Mouse (Mus musculus) G1E (cell line): Measurements from ENCODE around the gene Sipa1l3. TPM values are rescaled to one million over a fixed set of nuclear protein-coding genes. Genes with fewer than 3 reads are reported as not detected.

Experiments
- ATAC-seq: 2 replicates; pipeline ENCODE4 v1.8.0; 2016; ENCODE audit warnings: mild to moderate bottlenecking; ENCODE audit not compliant: insufficient number of reproducible peaks, poor library complexity, low FRiP score, severe bottlenecking; ENCODE audit errors: extremely low read depth
- DNase-seq: peaks from one replicate; pipeline ENCODE4 v3.0.0; 2012; ENCODE audit warnings: low spot score
- H3K27me3 ChIP-seq: 2 replicates; pipeline ENCODE4 v1.6.1; 2012; ENCODE audit warnings: mild to moderate bottlenecking, low read length, inconsistent platforms; ENCODE audit not compliant: insufficient read depth
- H3K36me3 ChIP-seq: replicated peaks from 2 replicates; pipeline ENCODE3; 2012; ENCODE audit warnings: mild to moderate bottlenecking, inconsistent platforms
- H3K4me1 ChIP-seq: 2 replicates; pipeline ENCODE4 v1.6.1; 2012; ENCODE audit warnings: low read depth, low read length, inconsistent platforms, mixed read lengths; ENCODE audit not compliant: insufficient read depth
- H3K4me3 ChIP-seq: 2 replicates; pipeline ENCODE4 v1.5.1; 2012; ENCODE audit warnings: low read depth, mild to moderate bottlenecking, inconsistent platforms, low read length, moderate library complexity, mixed read lengths
- H3K9me3 ChIP-seq: replicated peaks from 2 replicates; pipeline ENCODE4 v1.6.1; 2012; ENCODE audit warnings: inconsistent platforms
- CTCF ChIP-seq: IDR thresholded peaks from 2 replicates; pipeline ENCODE4 v1.5.1; 2012; ENCODE audit warnings: low read depth, low read length, inconsistent platforms, mixed read lengths
- GATA1 ChIP-seq: IDR thresholded peaks from 2 replicates; pipeline ENCODE4 v1.6.1; 2012; ENCODE audit warnings: borderline replicate concordance, low read length, inconsistent platforms, mixed read lengths
- GATA2 ChIP-seq: IDR thresholded peaks from 2 replicates; pipeline ENCODE4 v1.6.1; 2012; ENCODE audit warnings: low read depth, low read length, inconsistent platforms, borderline replicate concordance
- POLR2AphosphoS5 ChIP-seq: IDR thresholded peaks from 2 replicates; pipeline ENCODE4 v1.6.1; 2012; ENCODE audit warnings: low read depth, low read length, inconsistent platforms; ENCODE audit not compliant: insufficient replicate concordance
- TAL1 ChIP-seq: conservative IDR thresholded peaks from 2 replicates; pipeline ENCODE4 v1.6.1; 2012; ENCODE audit warnings: low read depth, low read length, inconsistent platforms, mixed read lengths
- polyA plus RNA-seq: library from polyadenylated mRNA; stranded (reverse); fragments of >175 nt; gene quantifications from 2 replicates; pipeline ENCODE4 v1.2.3, GENCODE M21; 2012
- total RNA-seq, 2 experiments: library from RNA; stranded (forward) in 1 of 2; stranded (reverse) in 1 of 2; fragments of 200-1000 nt in 1 of 2; fragments of >200 nt in 1 of 2; fragmentation: Nextera tagmentation in 1 of 2; gene quantifications; 2 replicates each; pipeline ENCODE4 v1.2.3; 2014 to 2017

Gene Sipa1l3
- total and polyA plus RNA-seq, 3 experiments, result 5.8 to 107 (median 49.6) TPM

GRCm38 (mm10) chr7:29361497-29361896 lies 156.9 kb downstream of the Sipa1l3 start:
- TF ChIP-seq POLR2AphosphoS5, result no peak
- Histone ChIP-seq H3K4me3 (no peak overlapping the region), H3K4me1 (peaks cover 4% of the 10 kb centered on the region; the same call in 1 of the 2 replicates), H3K9me3 (no peaks in the 10 kb centered on the region), H3K36me3 (peaks cover 80% of the 10 kb centered on the region), H3K27me3 (no peaks in the 10 kb centered on the region)
- ATAC-seq (no peak), DNase-seq (no peak)

DNA sequence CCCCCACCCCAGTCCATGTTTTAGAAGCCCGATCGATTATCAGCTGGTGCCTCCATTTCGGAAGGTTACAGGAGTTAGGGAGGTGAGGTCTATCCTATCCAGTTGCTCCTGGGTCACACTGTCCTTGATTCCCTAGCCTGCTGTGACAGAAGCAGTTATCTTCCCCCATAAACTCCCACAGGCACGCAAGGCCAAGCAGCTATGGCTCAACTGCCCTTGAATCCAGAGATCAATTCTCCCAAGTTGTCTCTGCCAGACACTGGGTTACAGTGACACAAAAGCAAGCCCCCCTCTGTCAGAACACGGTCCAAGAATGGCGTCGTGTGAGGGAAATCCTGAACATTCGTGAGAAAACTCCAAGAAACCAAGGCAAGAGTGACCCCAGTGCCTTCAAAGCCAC lies 163.0 kb downstream of the Sipa1l3 start:
- Histone ChIP-seq H3K4me1 (no peaks in the 10 kb centered on the region; the same call in 1 of the 2 replicates), H3K27me3 (no peaks in the 10 kb centered on the region)

DNA sequence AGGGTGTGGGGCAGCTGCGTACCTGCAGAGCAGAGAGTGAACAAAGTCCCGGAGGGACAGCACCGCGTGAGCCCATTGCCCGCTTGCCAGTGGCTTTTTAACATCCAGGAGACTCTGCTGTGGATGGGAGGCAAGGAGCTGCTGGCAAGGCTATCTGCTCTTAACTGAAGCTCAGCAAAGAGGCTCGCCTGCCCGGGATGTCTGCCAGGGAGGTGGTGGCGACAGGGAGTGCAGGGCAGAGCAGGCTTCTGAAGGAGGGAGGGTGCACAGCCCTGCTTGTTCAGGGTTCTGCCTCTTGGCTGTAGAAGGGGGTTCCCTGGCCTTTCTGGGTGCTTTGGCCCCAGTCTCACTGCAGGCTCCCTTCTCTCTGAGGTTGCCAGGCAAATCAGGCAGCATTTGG lies 164.3 kb downstream of the Sipa1l3 start:
- TF ChIP-seq TAL1, result no peak
- TF ChIP-seq GATA2, result no peak
- TF ChIP-seq POLR2AphosphoS5, result no peak
- TF ChIP-seq CTCF, result no peak
- TF ChIP-seq GATA1, result no peak

More for the DNA sequence above, 163.0 kb downstream of the Sipa1l3 start:
- Histone ChIP-seq H3K9me3 (no peaks in the 10 kb centered on the region), H3K36me3 (peaks cover 87% of the 10 kb centered on the region), H3K4me3 (no peak overlapping the region)
- ATAC-seq, result no peak
- no peak for DNase-seq
- TF ChIP-seq TAL1 (no peak), CTCF (no peak), GATA1 (no peak)

DNA sequence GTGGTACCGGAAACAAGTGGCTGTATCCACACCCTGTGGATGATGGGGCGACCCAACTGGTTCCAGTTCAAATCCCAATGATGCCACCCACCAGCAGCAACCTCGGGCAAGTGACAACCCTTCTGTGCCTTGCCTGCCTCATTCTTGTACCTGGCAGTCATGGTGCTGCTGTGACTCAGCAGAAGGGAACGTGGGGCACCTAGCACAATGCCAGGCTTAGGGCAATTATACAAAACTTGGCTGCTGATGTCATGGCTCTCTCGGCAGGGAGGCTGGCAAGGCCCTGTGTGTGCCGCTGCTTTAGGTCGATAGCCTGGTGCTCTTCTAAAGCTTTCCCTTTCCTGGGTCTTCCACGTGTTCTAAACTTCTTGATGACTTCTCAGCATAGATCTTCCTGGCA lies 166.2 kb downstream of the Sipa1l3 start:
- Histone ChIP-seq H3K36me3 (peaks cover 92% of the 10 kb centered on the region), H3K27me3 (no peaks in the 10 kb centered on the region), H3K4me3 (no peak overlapping the region), H3K9me3 (no peaks in the 10 kb centered on the region), H3K4me1 (peaks cover 5% of the 10 kb centered on the region)
- no peak for TF ChIP-seq GATA2
- TF ChIP-seq GATA1, result no peak
- DNase-seq (no peak), ATAC-seq (no peak)

More for the DNA sequence above, 164.3 kb downstream of the Sipa1l3 start:
- Histone ChIP-seq H3K4me1 (peaks cover 5% of the 10 kb centered on the region), H3K4me3 (no peak overlapping the region), H3K27me3 (no peaks in the 10 kb centered on the region), H3K9me3 (no peaks in the 10 kb centered on the region), H3K36me3 (peaks cover 91% of the 10 kb centered on the region)
- DNase-seq (no peak), ATAC-seq (no peak)

- H3K27me3 ChIP-seq, result no peaks in the 10 kb centered on the region
- H3K4me1 ChIP-seq, result peaks cover 8% of the 10 kb centered on the region
- no peak for DNase-seq
- TF ChIP-seq POLR2AphosphoS5, result no peak
- TF ChIP-seq GATA2, result no peak
- no peak for TF ChIP-seq CTCF
- no peak for TF ChIP-seq TAL1
- TF ChIP-seq GATA1, result no peak
- no peaks in the 10 kb centered on the region for H3K9me3 ChIP-seq
- H3K4me3 ChIP-seq, result no peak overlapping the region
- peaks cover 94% of the 10 kb centered on the region for H3K36me3 ChIP-seq
- ATAC-seq, result no peak
Observed at GRCm38 (mm10) chr7:29350489-29350888, 168.0 kb downstream of the Sipa1l3 start.

DNA sequence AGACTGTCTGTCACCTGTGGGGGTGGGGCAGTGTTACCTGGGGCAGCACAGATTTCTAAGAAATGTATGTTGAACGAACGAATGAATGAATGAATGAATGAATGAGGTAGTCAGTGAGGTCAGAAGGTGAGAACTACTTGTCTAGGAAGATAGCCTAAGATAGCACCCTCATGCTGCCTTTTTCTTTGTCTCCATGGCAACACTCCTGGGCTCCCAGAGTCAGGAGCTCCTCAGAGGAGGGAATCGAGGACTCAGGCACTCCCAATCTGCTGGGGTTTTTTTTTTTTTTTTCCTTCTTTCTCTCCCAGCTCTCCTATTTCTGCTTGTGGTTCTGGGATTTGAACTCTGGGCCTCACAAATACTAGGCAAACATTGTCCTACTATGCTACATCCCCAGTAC lies 172.2 kb downstream of the Sipa1l3 start:
- Histone ChIP-seq H3K9me3 (no peaks in the 10 kb centered on the region), H3K36me3 (peaks cover 84% of the 10 kb centered on the region), H3K4me3 (no peak overlapping the region), H3K27me3 (no peaks in the 10 kb centered on the region), H3K4me1 (peaks cover 33% of the 10 kb centered on the region)
- ATAC-seq (no peak), DNase-seq (no peak)
- TF ChIP-seq POLR2AphosphoS5 (no peak), TAL1 (no peak), CTCF (no peak), GATA2 (no peak), GATA1 (no peak)

- DNase-seq (no peak), ATAC-seq (no peak)
- no peak overlapping the region for H3K4me3 ChIP-seq
- peaks cover 40% of the 10 kb centered on the region for H3K4me1 ChIP-seq
- H3K36me3 ChIP-seq, result peaks cover 84% of the 10 kb centered on the region
- H3K9me3 ChIP-seq, result no peaks in the 10 kb centered on the region
- no peaks in the 10 kb centered on the region for H3K27me3 ChIP-seq
- TF ChIP-seq CTCF, result no peak
- TF ChIP-seq GATA1, result no peak
- no peak for TF ChIP-seq GATA2
- TF ChIP-seq POLR2AphosphoS5, result no peak
- TF ChIP-seq TAL1, result no peak
Observed at GRCm38 (mm10) chr7:29345534-29345933, 172.9 kb downstream of the Sipa1l3 start.

GRCm38 (mm10) chr7:29343746-29344145 lies 174.7 kb downstream of the Sipa1l3 start:
- ATAC-seq (no peak), DNase-seq (no peak)
- Histone ChIP-seq H3K9me3 (no peaks in the 10 kb centered on the region), H3K4me1 (peaks cover 52% of the 10 kb centered on the region), H3K27me3 (no peaks in the 10 kb centered on the region), H3K36me3 (peaks cover 73% of the 10 kb centered on the region), H3K4me3 (no peak overlapping the region)
- TF ChIP-seq CTCF (no peak), TAL1 (no peak), POLR2AphosphoS5 (no peak), GATA2 (no peak), GATA1 (no peak)
